Mouse (Mus musculus) gastrocnemius, adult 2 months (tissue): ENCODE measurements around the gene Clpb. TPM values are rescaled to one million over a fixed set of nuclear protein-coding genes. Genes with fewer than 3 reads are reported as not detected.

Experiments
- DNase-seq: peaks from one replicate; pipeline ENCODE4 v3.0.0; 2022
- H3K27ac ChIP-seq: fragments of 200-600 bp; 2 replicates; pipeline ENCODE4 v1.8.1; 2022; ENCODE audit warnings: mild to moderate bottlenecking
- H3K4me3 ChIP-seq: fragments of 200-600 bp; 2 replicates; pipeline ENCODE4 v1.8.1; 2022; ENCODE audit warnings: mild to moderate bottlenecking, moderate library complexity
- CTCF ChIP-seq: fragments of 200-600 bp; IDR thresholded peaks from 2 replicates; pipeline ENCODE4 v1.8.1; 2022; ENCODE audit warnings: antibody characterized with exemption, mild to moderate bottlenecking, moderate library complexity
- intact Hi-C: fragments of 180-260 bp; cut with DNase I; formaldehyde crosslinking; loops from one replicate; pipeline ENCODE4 v1.15.1; 2025
- total RNA-seq, 2 experiments: library from RNA; stranded (reverse); gene quantifications; 2 replicates each; pipeline ENCODE4 v1.2.3; 2021

Clpb gene
- total RNA-seq, 2 experiments from 2014 or later: 50.0 to 71.3 TPM

DNA sequence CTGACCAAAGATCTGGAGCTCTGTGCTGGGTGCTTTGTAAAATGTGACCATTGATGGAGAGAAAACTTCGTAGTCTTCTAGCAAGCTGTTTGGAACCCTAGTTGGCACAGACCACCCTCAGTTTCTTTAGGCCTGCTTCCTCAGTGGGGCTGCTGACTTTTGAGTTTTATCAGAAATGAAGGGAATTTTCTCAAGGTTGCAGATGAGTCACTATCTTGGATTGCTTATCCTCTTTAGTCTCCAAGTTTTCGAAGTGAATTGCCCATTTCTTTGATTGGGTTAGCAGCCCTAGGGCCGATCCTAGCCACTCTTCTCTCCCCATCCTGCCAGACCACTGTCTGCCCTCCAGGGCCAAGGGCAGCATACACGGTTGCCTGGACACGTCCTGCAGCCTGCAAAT is 39.3 kb downstream of the Clpb start:
- no peak for DNase-seq
- Histone ChIP-seq H3K27ac (no peak overlapping the region), H3K4me3 (no peak overlapping the region)
- intact Hi-C loops: no loop called here
- TF ChIP-seq CTCF: no peak

DNA sequence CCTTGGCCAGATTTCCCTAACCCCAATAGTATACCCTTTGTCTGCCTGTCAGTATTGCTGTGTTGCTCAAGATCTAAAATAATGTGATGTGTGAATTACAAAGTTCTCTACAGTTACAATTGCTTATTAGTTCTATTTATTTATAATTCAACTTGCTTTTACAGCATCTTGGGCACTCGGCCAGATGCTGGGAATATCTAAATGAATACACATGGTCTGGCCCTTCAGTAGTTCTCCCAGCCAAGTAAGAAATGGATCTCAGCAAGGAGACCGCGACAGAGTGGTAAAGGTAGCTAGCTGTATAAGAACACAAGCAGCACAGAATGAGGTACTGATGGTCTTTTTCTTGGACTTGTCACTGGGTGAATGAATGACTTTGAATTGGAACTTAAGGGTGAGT is 46.2 kb downstream of the Clpb start:
- Histone ChIP-seq H3K27ac (no peak overlapping the region), H3K4me3 (no peak overlapping the region)
- no peak for DNase-seq
- intact Hi-C loops: no loop called here
- no peak for TF ChIP-seq CTCF

DNA sequence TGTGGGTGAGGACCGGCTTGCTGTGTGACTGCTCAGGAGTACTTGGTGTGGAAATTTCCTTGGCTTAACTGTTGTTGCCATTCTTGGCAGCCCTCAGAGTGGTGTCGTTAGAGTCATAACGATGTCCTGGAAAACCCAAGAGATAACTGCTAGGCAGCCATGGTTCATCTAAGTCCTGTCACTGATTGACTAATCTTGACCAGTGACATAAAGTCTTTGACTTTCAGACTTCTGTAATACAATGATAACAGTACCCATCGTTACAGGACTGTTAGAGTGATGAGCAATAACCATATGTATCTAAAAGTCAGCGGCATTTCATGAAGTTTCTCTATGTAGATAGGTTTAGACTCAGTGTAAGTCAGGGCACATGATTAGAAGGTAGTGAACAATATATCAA is 46.8 kb downstream of the Clpb start:
- TF ChIP-seq CTCF: no peak
- intact Hi-C loops: no loop called here
- DNase-seq: no peak
- no peak overlapping the region for H3K4me3 ChIP-seq
- no peak overlapping the region for H3K27ac ChIP-seq

DNA sequence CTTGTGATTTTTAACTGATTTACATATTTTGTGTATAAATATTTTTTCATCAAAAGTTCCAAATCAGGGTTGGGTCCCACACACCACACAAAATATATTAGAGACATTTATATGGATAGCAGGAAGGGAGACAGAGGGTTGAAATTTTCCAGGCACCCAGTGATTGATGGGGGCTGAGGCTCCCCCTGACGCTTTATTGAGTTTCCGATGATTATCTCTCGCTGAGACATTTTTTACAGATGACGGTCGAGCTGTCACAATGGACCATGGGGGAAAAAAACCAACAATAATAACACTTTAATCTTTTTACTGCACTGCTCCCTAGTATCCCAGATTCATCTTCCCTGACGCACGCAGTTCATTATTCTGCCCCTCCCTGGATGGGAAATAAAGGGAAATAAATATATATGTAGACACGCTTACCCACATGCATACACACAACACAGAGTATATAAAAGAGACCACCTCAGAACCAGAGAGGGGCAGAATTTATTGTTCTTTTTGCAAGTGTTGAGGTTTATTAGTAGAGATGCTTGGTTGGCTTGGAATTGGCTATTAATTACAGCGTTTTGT is 50.5 kb downstream of the Clpb start:
- no peak overlapping the region for H3K4me3 ChIP-seq
- TF ChIP-seq CTCF: no peak
- H3K27ac ChIP-seq: no peak overlapping the region
- DNase-seq: no peak
- intact Hi-C loops: no loop called here

DNA sequence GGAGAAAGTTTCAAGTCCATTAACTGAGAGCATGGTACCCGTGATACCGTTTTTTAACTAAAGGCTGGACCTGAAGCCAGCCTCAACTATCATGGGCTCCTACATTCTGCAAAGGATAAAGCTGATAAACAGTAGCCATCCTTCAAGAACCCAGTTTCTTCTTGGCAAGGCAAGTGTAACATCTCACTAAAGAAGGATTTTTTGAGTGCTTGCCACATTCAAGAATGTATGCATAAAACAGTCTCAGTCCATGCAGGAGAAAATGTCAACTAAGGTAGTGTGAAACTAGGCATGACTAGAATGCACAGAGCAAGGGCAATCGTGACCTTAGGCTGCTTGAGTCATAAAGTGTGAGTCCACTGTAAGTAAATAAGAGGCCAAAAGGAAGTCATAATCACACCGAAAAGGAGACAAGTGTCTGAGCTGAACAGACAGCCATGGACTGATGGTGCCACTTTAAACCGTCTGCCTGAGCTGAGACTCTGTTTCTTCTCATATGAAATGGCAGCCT is 51.7 kb downstream of the Clpb start:
- TF ChIP-seq CTCF: no peak
- no peak overlapping the region for H3K4me3 ChIP-seq
- no peak overlapping the region for H3K27ac ChIP-seq
- DNase-seq: no peak
- intact Hi-C loops: no loop called here

DNA sequence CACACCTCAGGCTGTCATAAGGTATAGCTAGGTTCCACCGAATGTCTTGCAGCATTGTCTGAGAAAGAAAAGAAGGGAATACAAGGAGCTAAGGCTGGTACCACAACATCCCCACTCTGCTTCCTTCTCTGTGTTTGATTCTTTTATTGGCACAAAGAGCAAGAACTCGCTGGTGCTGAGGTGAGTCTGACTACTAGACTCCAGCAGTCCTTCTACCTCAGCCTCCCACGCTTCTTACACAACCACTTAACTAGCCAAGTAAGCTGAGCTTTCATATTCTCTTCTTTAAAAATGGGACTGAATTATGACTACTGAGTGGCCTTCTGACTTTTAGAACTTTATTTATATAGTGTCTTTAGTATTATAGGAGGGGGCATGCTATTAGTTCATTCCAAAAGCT is 56.9 kb downstream of the Clpb start:
- TF ChIP-seq CTCF: no peak
- intact Hi-C loops: no loop called here

DNA sequence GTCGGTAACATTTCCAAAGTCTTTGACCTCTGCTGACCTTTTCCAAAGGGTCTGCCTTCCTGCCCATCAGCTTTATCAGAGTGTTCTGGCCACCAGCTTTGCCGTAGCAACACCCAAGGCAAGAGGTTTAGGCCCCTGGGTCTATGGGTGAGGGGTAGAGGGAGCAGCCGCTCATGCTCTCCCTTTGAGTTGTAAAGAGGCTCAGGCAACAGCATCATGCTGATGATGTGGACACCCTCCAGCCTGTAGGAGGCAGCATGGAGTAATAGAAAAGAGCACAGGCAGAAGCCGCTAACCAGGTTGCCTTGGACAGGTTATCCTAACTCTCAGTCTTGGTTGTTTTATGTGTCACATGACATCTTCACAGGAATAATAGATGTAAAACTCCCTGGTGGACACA is 61.6 kb downstream of the Clpb start:
- no peak overlapping the region for H3K27ac ChIP-seq
- TF ChIP-seq CTCF: peak; percentile 65
- DNase-seq: peak; percentile 51
- intact Hi-C loops: no loop called here
- H3K4me3 ChIP-seq: no peak overlapping the region

More for the DNA sequence above, 56.9 kb downstream of the Clpb start:
- no peak overlapping the region for H3K4me3 ChIP-seq
- DNase-seq: no peak
- no peak overlapping the region for H3K27ac ChIP-seq

DNA sequence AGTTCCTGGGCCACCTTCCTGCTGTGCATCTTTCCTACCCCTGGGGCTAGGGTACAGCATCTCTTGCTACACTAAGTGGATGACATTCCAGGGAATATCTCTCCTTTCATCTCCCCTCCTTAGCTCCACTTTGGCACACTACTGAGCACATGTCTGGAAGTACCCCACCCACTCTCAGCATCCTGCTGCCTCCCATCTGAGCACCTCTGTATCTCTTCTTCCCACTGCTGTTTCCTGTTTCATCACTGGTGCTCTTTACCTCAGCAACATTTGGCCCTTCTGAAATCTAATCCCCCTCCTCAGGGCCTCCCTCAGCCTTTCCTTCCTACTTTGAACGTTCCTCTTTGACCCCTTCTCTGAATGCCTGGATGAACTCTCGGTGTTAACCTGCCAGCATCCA is 63.5 kb downstream of the Clpb start:
- H3K4me3 ChIP-seq: no peak overlapping the region
- no peak for DNase-seq
- intact Hi-C loops: no loop called here
- H3K27ac ChIP-seq: no peak overlapping the region
- no peak for TF ChIP-seq CTCF

DNA sequence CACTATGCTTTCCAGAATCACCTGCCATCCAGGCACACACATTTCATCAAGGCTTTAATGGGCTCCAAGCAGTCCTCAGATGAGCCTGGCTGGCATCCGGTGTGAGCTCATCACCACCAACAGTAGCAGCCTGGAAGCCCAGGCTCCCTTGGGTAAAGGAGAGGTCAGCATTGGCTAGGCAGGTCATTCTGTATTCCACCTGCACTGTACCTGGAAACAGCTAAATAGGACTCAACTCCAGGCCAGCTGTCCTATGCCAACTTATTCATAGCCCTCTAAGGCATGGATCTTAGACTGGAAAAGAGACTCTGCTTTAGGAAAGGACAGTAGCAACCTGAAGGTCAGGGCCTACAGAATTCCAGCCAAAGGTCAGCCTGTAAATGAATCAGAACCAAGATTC is 68.7 kb downstream of the Clpb start:
- no peak for DNase-seq
- intact Hi-C loops: no loop called here
- Histone ChIP-seq H3K4me3 (no peak overlapping the region), H3K27ac (no peak overlapping the region)
- TF ChIP-seq CTCF: no peak

DNA sequence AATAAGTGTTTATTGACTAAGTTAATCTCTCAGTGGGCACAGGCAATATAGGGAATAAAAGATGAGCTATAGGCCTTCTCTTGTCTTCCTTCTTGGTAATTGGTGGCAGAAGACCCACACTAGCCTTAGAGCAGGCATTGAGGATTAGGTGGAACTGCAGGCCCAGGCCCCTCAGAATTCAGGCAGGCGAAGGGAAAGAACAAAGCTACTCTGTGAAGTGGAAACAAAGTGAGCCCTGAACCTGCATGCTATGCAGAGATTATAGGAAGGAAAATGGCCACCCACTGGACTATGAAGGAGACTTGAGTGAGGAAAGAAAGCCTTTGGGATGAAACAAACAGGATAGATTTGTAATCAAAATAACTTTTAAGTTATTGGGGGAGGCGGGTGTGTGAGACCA is 69.6 kb downstream of the Clpb start:
- Histone ChIP-seq H3K4me3 (no peak overlapping the region), H3K27ac (no peak overlapping the region)
- no peak for DNase-seq
- intact Hi-C loops: no loop called here
- TF ChIP-seq CTCF: no peak

DNA sequence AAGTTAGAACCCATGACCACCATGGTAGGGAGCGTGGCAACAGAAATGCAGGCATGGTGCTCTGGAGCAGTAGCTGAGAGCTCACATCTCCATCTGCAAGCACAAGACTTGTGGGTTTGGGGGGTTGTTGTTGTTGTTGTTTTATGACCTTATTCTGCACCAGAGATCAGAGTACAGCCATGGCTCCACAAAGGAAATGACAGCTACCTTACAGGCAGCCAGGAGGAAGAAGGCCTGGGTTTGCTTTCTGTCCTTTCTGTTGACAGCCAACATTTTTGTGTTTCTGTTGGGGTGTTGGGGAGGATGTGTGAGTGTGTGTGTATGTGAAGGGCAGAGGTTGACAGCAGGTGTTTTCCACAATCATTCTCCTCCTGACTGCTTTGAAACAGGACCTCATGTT is 71.9 kb downstream of the Clpb start:
- no peak overlapping the region for H3K4me3 ChIP-seq
- DNase-seq: no peak
- no peak overlapping the region for H3K27ac ChIP-seq
- TF ChIP-seq CTCF: no peak
- intact Hi-C loops: no loop called here

DNA sequence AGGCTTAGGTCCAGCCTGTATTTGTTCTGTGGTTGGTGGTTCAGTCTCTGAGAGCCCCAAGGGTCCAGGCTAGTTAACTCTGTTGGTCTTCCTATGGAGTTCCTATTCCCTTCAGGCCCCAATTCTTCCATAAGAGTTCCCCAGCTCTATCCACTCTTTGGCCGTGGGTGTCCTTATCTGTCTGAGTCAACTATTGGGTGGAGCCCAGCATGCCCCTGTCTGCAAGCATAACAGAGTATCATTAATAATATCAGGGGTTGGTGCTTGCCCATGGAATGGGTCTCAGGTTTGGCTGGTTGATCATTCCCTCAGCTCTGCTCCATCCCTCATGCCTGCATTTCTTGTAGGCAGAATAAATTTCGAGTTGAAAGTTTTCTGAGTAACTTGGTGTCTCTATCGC is 74.3 kb downstream of the Clpb start:
- no peak overlapping the region for H3K4me3 ChIP-seq
- no peak for TF ChIP-seq CTCF
- H3K27ac ChIP-seq: no peak overlapping the region
- intact Hi-C loops: no loop called here
- no peak for DNase-seq

DNA sequence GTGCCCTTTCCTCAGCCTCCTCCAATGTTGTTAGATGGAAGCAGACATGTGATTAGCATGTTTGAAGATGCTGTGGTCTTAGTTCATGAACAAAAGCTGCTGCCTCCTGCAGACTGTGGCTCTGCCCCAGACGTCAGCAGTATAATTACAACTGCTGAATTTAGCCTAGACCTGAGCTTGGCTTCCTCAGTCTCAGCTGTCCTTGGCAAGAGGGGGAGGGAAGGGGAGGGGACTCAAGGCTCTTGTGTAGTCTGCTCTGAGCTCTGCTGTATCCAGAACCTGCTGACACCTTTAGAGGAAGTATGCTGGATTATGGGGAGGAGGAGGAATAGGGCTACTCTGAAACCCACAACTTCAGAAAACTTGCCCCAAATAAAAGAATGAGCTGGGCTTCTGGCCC is 76.2 kb downstream of the Clpb start:
- intact Hi-C loops: loop anchor here (5.0 kb wide), 1 partner anchor 52 kb away; no protein-coding TSS in a partner anchor
- no peak overlapping the region for H3K4me3 ChIP-seq
- no peak for TF ChIP-seq CTCF
- peak; percentile 47 for DNase-seq
- peak overlapping the region; percentile 68 for H3K27ac ChIP-seq

DNA sequence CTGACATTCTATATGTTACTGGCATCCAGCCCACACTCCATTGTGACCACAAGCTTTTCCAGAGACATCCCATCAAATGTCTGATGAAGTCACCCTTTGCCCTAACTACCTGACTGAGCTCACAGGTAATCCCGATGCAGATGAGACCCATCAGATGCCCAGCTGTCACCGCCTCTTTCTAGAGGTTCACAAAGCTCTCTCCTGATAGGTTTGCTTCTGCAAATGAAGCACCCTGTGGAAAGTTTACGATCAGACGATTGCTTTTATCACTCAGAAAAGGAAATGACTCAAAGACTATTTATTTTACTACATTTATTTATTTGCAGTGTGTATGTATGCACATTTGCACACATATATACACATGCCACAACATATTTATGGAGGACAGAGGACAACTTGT is 80.1 kb downstream of the Clpb start:
- intact Hi-C loops: loop anchor here (5.0 kb wide), 1 partner anchor 56 kb away; no protein-coding TSS in a partner anchor
- DNase-seq: no peak
- Histone ChIP-seq H3K4me3 (no peak overlapping the region), H3K27ac (no peak overlapping the region)
- TF ChIP-seq CTCF: no peak
